Mouse (Mus musculus): ENCODE data around the gene Ccnt2. TPM values are rescaled to one million over a fixed set of nuclear protein-coding genes. Genes with fewer than 3 reads are reported as not detected.

Ccnt2 gene
- total and polyA plus RNA-seq, 2 experiments: 9.4 to 28.8 TPM

- Histone ChIP-seq H3K79me2 (ENCODE audit: control insufficient read depth, insufficient read depth, low read length) (peaks cover 16% of the 10 kb centered on the region; the same call in 1 of the 2 replicates), H3K4me1 (ENCODE audit: control insufficient read depth, insufficient read depth, low read length) (peaks cover 12% of the 10 kb centered on the region; the same call in 1 of the 2 replicates), H3K27me3 (ENCODE audit: control insufficient read depth, insufficient read depth, low read length) (no peaks in the 10 kb centered on the region), H3K27ac (replicated peaks; ENCODE audit: insufficient read depth, low read depth, low read length) (no peak overlapping the region), H3K9ac (ENCODE audit: low read depth, low read length) (no peak overlapping the region), H3K36me3 (ENCODE audit: control insufficient read depth, insufficient read depth, low read length) (peaks cover 26% of the 10 kb centered on the region), H3K4me3 (ENCODE audit: insufficient read depth, low read depth, low read length) (no peak overlapping the region)
- TF ChIP-seq CTCF (IDR thresholded peaks at IDR 0.05; ENCODE audit: low read depth, low read length): no peak
- no peak for TF ChIP-seq POLR2A (IDR thresholded peaks at IDR 0.05; ENCODE audit: extremely low read depth, insufficient read depth, low read length)
- 33% methylated on average over 1 of the region's 1 CpGs for WGBS
- DNase-seq (ENCODE audit: extremely low read depth, low read depth, low spot score): no peak
These were observed 19.5 kb downstream of the Ccnt2 start for GRCm38 (mm10) chr1:127793459-127793858.

DNA sequence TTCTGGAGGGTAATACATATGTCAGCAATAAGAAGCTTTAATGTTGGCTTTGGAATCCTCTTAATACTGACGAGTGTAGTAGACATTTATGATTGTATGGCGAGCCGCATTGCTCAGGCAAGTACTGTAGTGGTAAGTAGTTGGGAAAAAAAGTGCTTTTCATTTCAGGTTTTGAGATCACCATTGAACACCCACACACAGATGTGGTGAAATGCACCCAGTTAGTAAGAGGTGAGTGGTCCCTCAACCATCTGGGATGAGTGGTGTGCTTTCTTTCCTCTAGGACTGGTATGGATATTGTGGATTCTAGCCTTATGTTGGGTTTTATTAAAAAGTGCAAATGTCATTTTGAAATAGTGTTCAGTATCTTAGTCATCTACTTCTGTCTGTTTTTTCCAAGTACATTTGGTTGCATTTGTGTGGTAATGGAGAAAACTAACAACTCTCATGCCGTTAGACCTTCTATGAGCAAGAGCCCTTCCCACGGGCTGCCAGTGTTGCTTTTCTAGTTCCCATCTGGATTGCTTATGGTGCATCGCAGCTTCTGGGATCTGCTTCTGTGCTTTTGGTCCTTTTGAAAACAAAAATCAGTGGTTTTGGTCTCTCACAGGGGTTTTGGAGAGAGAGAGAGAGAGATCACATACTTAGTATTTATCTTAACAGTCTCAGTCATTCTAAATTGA, 21.3 kb downstream of the Ccnt2 start:
- Histone ChIP-seq H3K9ac (ENCODE audit: low read depth, low read length) (no peak overlapping the region), H3K79me2 (ENCODE audit: control insufficient read depth, insufficient read depth, low read length) (peaks cover 9% of the 10 kb centered on the region; the same call in 1 of the 2 replicates), H3K4me3 (ENCODE audit: insufficient read depth, low read depth, low read length) (no peak overlapping the region), H3K4me1 (ENCODE audit: control insufficient read depth, insufficient read depth, low read length) (peaks cover 6% of the 10 kb centered on the region; the same call in 1 of the 2 replicates), H3K36me3 (ENCODE audit: control insufficient read depth, insufficient read depth, low read length) (peaks cover 38% of the 10 kb centered on the region), H3K27ac (replicated peaks; ENCODE audit: insufficient read depth, low read depth, low read length) (no peak overlapping the region), H3K27me3 (ENCODE audit: control insufficient read depth, insufficient read depth, low read length) (no peaks in the 10 kb centered on the region)
- TF ChIP-seq POLR2A (IDR thresholded peaks at IDR 0.05; ENCODE audit: extremely low read depth, insufficient read depth, low read length) (no peak), CTCF (IDR thresholded peaks at IDR 0.05; ENCODE audit: low read depth, low read length) (no peak)
- 90% methylated on average over 6 of the region's 6 CpGs for WGBS
- DNase-seq (ENCODE audit: extremely low read depth, low read depth, low spot score): no peak

DNA sequence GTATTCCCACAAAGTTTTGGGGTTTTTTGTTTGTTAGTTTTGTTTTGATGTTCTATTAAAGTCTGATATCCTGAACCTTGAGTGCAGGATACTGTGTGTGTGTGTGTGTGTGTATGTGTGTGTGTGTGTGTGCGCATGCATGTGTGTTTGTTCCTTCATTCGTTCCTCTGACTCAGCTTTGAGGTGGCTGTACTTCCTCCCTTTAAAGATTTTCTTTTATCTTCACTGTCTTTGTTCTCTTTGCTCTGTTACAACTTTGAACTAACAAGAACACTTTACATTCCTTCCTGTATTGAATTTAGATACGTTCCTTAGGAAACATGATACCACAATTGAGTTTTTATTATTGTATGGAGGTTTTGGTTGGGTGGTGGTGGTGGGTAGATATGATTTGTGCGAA, 22.4 kb downstream of the Ccnt2 start:
- Histone ChIP-seq H3K27ac (replicated peaks; ENCODE audit: insufficient read depth, low read depth, low read length) (no peak overlapping the region), H3K9ac (ENCODE audit: low read depth, low read length) (no peak overlapping the region), H3K79me2 (ENCODE audit: control insufficient read depth, insufficient read depth, low read length) (peaks cover 2% of the 10 kb centered on the region; the same call in 1 of the 2 replicates), H3K36me3 (ENCODE audit: control insufficient read depth, insufficient read depth, low read length) (peaks cover 41% of the 10 kb centered on the region), H3K4me1 (ENCODE audit: control insufficient read depth, insufficient read depth, low read length) (peaks cover 5% of the 10 kb centered on the region; the same call in 1 of the 2 replicates), H3K4me3 (ENCODE audit: insufficient read depth, low read depth, low read length) (no peak overlapping the region), H3K27me3 (ENCODE audit: control insufficient read depth, insufficient read depth, low read length) (no peaks in the 10 kb centered on the region)
- 81% methylated on average over 4 of the region's 4 CpGs for WGBS
- TF ChIP-seq CTCF (IDR thresholded peaks at IDR 0.05; ENCODE audit: low read depth, low read length): no peak
- no peak for TF ChIP-seq POLR2A (IDR thresholded peaks at IDR 0.05; ENCODE audit: extremely low read depth, insufficient read depth, low read length)
- DNase-seq (ENCODE audit: extremely low read depth, low read depth, low spot score): no peak

DNA sequence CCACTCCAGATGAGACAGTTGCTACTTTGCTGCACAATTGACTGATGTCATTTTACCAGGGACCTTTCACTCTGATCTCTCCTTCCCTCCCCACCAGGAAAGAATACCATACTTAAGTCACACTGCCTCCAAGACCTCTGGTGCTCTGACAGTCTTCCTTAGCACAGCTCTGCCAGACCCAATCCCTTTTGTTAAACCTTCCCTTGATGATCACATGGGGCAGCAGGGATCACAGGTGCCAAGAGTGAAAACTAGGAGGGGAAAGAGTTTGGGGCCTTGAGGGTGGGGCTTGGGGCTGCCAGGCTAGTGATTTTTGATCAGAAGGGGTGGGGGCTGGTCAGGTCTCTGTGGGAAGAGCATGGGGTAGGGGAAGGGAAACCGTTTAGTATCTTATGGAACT, 22.8 kb downstream of the Ccnt2 start:
- H3K79me2 ChIP-seq (ENCODE audit: control insufficient read depth, insufficient read depth, low read length): peaks cover 2% of the 10 kb centered on the region; the same call in 1 of the 2 replicates
- TF ChIP-seq POLR2A (IDR thresholded peaks at IDR 0.05; ENCODE audit: extremely low read depth, insufficient read depth, low read length) (no peak), CTCF (IDR thresholded peaks at IDR 0.05; ENCODE audit: low read depth, low read length) (no peak)
- H3K4me1 ChIP-seq (ENCODE audit: control insufficient read depth, insufficient read depth, low read length): peaks cover 3% of the 10 kb centered on the region; the same call in 1 of the 2 replicates
- no peak overlapping the region for H3K4me3 ChIP-seq (ENCODE audit: insufficient read depth, low read depth, low read length)
- peaks cover 41% of the 10 kb centered on the region for H3K36me3 ChIP-seq (ENCODE audit: control insufficient read depth, insufficient read depth, low read length)
- WGBS: 67% methylated on average over 1 of the region's 1 CpGs
- no peak for DNase-seq (ENCODE audit: extremely low read depth, low read depth, low spot score)
- H3K27ac ChIP-seq (replicated peaks; ENCODE audit: insufficient read depth, low read depth, low read length): no peak overlapping the region
- no peak overlapping the region for H3K9ac ChIP-seq (ENCODE audit: low read depth, low read length)
- no peaks in the 10 kb centered on the region for H3K27me3 ChIP-seq (ENCODE audit: control insufficient read depth, insufficient read depth, low read length)

- H3K27ac ChIP-seq (replicated peaks; ENCODE audit: insufficient read depth, low read depth, low read length): no peak overlapping the region
- WGBS: 91% methylated on average over 8 of the region's 8 CpGs
These were observed 29.0 kb downstream of the Ccnt2 start for GRCm38 (mm10) chr1:127802916-127803315.

GRCm38 (mm10) chr1:127808671-127809070, 34.7 kb downstream of the Ccnt2 start:
- no peak overlapping the region for H3K27ac ChIP-seq (replicated peaks; ENCODE audit: insufficient read depth, low read depth, low read length)
- H3K9ac ChIP-seq (ENCODE audit: low read depth, low read length): no peak overlapping the region
- H3K27me3 ChIP-seq (ENCODE audit: control insufficient read depth, insufficient read depth, low read length): no peaks in the 10 kb centered on the region
- H3K4me3 ChIP-seq (ENCODE audit: insufficient read depth, low read depth, low read length): no peak overlapping the region
- H3K79me2 ChIP-seq (ENCODE audit: control insufficient read depth, insufficient read depth, low read length): no peaks in the 10 kb centered on the region; the same call in 1 of the 2 replicates
- peaks cover 24% of the 10 kb centered on the region for H3K36me3 ChIP-seq (ENCODE audit: control insufficient read depth, insufficient read depth, low read length)
- H3K4me1 ChIP-seq (ENCODE audit: control insufficient read depth, insufficient read depth, low read length): no peaks in the 10 kb centered on the region
- no peak for TF ChIP-seq CTCF (IDR thresholded peaks at IDR 0.05; ENCODE audit: low read depth, low read length)
- TF ChIP-seq POLR2A (IDR thresholded peaks at IDR 0.05; ENCODE audit: extremely low read depth, insufficient read depth, low read length): no peak
- DNase-seq (ENCODE audit: extremely low read depth, low read depth, low spot score): no peak
- 55% methylated on average over 7 of the region's 7 CpGs for WGBS

More at GRCm38 (mm10) chr1:127802916-127803315, 29.0 kb downstream of the Ccnt2 start:
- no peak for TF ChIP-seq POLR2A (IDR thresholded peaks at IDR 0.05; ENCODE audit: extremely low read depth, insufficient read depth, low read length)
- no peak for TF ChIP-seq CTCF (IDR thresholded peaks at IDR 0.05; ENCODE audit: low read depth, low read length)
- H3K27me3 ChIP-seq (ENCODE audit: control insufficient read depth, insufficient read depth, low read length): no peaks in the 10 kb centered on the region
- no peak for DNase-seq (ENCODE audit: extremely low read depth, low read depth, low spot score)
- H3K4me3 ChIP-seq (ENCODE audit: insufficient read depth, low read depth, low read length): no peak overlapping the region
- H3K4me1 ChIP-seq (ENCODE audit: control insufficient read depth, insufficient read depth, low read length): no peaks in the 10 kb centered on the region
- peaks cover 58% of the 10 kb centered on the region for H3K36me3 ChIP-seq (ENCODE audit: control insufficient read depth, insufficient read depth, low read length)
- no peak overlapping the region for H3K9ac ChIP-seq (ENCODE audit: low read depth, low read length)
- no peaks in the 10 kb centered on the region for H3K79me2 ChIP-seq (ENCODE audit: control insufficient read depth, insufficient read depth, low read length)

All from liver, adult 2 months (tissue).